Mouse (Mus musculus) liver, embryonic 16.5 days (tissue): ENCODE data around the gene Lrch3. TPM values are rescaled to one million over a fixed set of nuclear protein-coding genes. Genes with fewer than 3 reads are reported as not detected.
"Not testable (repeated sequence)": the region's sequence is repeated elsewhere in the genome, so short reads cannot be mapped to it uniquely, and the experiment has no call there.

Experiments used
- ATAC-seq: fragments of 200-750 bp; cut with Nextera tagmentation; 2 replicates; pipeline ENCODE4 v1.8.0; 2017; ENCODE audit warnings: low read depth, mild to moderate bottlenecking, moderate number of reproducible peaks, moderate library complexity
- H3K27ac ChIP-seq: fragments of 300-500 bp; sonication (generic); 2 replicates; pipeline ENCODE4 v1.5.1; 2014; ENCODE audit warnings: mild to moderate bottlenecking, low read length
- H3K27me3 ChIP-seq: fragments of 300-500 bp; sonication (generic); 2 replicates; pipeline ENCODE4 v1.6.1; 2014; ENCODE audit warnings: low read depth, low read length, mixed read lengths; ENCODE audit not compliant: control insufficient read depth, insufficient read depth
- H3K36me3 ChIP-seq: fragments of 300-500 bp; sonication (generic); 2 replicates; pipeline ENCODE4 v1.6.1; 2014; ENCODE audit warnings: mild to moderate bottlenecking; ENCODE audit not compliant: control insufficient read depth, insufficient read depth
- H3K4me1 ChIP-seq: fragments of 300-500 bp; sonication (generic); 2 replicates; pipeline ENCODE4 v1.6.1; 2014; ENCODE audit warnings: low read depth, low read length, mixed read lengths; ENCODE audit not compliant: control insufficient read depth
- H3K4me2 ChIP-seq: fragments of 300-500 bp; sonication (generic); 2 replicates; pipeline ENCODE4 v1.6.1; 2014; ENCODE audit warnings: low read depth, low read length, mixed read lengths
- H3K4me3 ChIP-seq: fragments of 300-500 bp; sonication (generic); 2 replicates; pipeline ENCODE4 v1.5.1; 2014; ENCODE audit warnings: low read depth, mild to moderate bottlenecking, low read length
- H3K9ac ChIP-seq: fragments of 300-500 bp; sonication (generic); 2 replicates; pipeline ENCODE4 v1.6.1; 2014; ENCODE audit warnings: low read depth, low read length
- H3K9me3 ChIP-seq: fragments of 300-500 bp; sonication (generic); replicated peaks from 2 replicates; pipeline ENCODE4 v1.6.1; 2016; ENCODE audit warnings: low read length; ENCODE audit not compliant: control insufficient read depth
- WGBS: fragments of 180-500 bp; shearing (Covaris S2); extraction: QIAGEN DNeasy Blood & Tissue Kit; methylation state at CpG from one replicate; pipeline ENCODE4 v1.1.7; 2014; ENCODE audit not compliant: insufficient replicate concordance; 5-methylcytosine and 5-hydroxymethylcytosine counted together
- polyA plus RNA-seq: library from polyadenylated mRNA; unstranded; fragments of >200 nt; fragmentation: Nextera tagmentation; extraction: Ambion mirVana; gene quantifications from 2 replicates; pipeline ENCODE4 v1.2.1, GENCODE M21; 2015

The Lrch3 gene
- polyA plus RNA-seq, 1 experiment from 2014 or later: 5.1 TPM

- no peak overlapping the region for H3K4me3 ChIP-seq
- H3K36me3 ChIP-seq: no peaks in the 10 kb centered on the region
- H3K9me3 ChIP-seq: no peaks in the 10 kb centered on the region
- H3K27ac ChIP-seq: no peak overlapping the region
- no peak for ATAC-seq
- no peak overlapping the region for H3K9ac ChIP-seq
- H3K4me2 ChIP-seq: no peak overlapping the region
- H3K4me1 ChIP-seq: peaks cover 3% of the 10 kb centered on the region; the same call in 1 of the 2 replicates
- no peaks in the 10 kb centered on the region for H3K27me3 ChIP-seq
- 44% methylated on average over 1 of the region's 1 CpGs for WGBS
Measured at GRCm38 (mm10) chr16:32935088-32935487, 21.2 kb downstream of the Lrch3 start.

- 81% methylated on average over 2 of the region's 2 CpGs for WGBS
- ATAC-seq: no peak
- Histone ChIP-seq H3K27ac (no peak overlapping the region), H3K27me3 (no peaks in the 10 kb centered on the region), H3K36me3 (no peaks in the 10 kb centered on the region), H3K9me3 (no peaks in the 10 kb centered on the region), H3K4me3 (no peak overlapping the region), H3K4me2 (no peak overlapping the region), H3K9ac (no peak overlapping the region), H3K4me1 (peaks cover 3% of the 10 kb centered on the region; the same call in 1 of the 2 replicates)
Measured at GRCm38 (mm10) chr16:32937358-32937757, 23.5 kb downstream of the Lrch3 start.

GRCm38 (mm10) chr16:32939301-32939700 is 25.4 kb downstream of the Lrch3 start:
- not testable (repeated sequence) for ATAC-seq, H3K27ac ChIP-seq, H3K9ac ChIP-seq, H3K4me3 ChIP-seq, H3K4me1 ChIP-seq, H3K9me3 ChIP-seq, H3K36me3 ChIP-seq, H3K4me2 ChIP-seq, H3K27me3 ChIP-seq
- 57% methylated on average over 3 of the region's 3 CpGs for WGBS

GRCm38 (mm10) chr16:32939716-32940115 is 25.8 kb downstream of the Lrch3 start:
- 80% methylated on average over 4 of the region's 4 CpGs for WGBS
- H3K27ac ChIP-seq, ATAC-seq, H3K4me1 ChIP-seq, H3K9ac ChIP-seq, H3K9me3 ChIP-seq, H3K4me3 ChIP-seq, H3K36me3 ChIP-seq, H3K27me3 ChIP-seq, H3K4me2 ChIP-seq: not testable (repeated sequence)

- H3K9me3 ChIP-seq, H3K27ac ChIP-seq, ATAC-seq, H3K9ac ChIP-seq, H3K36me3 ChIP-seq, H3K4me2 ChIP-seq, H3K27me3 ChIP-seq, H3K4me3 ChIP-seq, H3K4me1 ChIP-seq: not testable (repeated sequence)
- 40% methylated on average over 1 of the region's 2 CpGs for WGBS
Measured at GRCm38 (mm10) chr16:32941226-32941625, 27.3 kb downstream of the Lrch3 start.

- H3K27me3 ChIP-seq: no peaks in the 10 kb centered on the region
- H3K4me3 ChIP-seq: no peak overlapping the region
- H3K4me1 ChIP-seq: no peaks in the 10 kb centered on the region
- no peaks in the 10 kb centered on the region for H3K9me3 ChIP-seq
- H3K4me2 ChIP-seq: no peak overlapping the region
- no peak overlapping the region for H3K9ac ChIP-seq
- WGBS: 79% methylated on average over 5 of the region's 5 CpGs
- ATAC-seq: no peak
- H3K36me3 ChIP-seq: no peaks in the 10 kb centered on the region
- no peak overlapping the region for H3K27ac ChIP-seq
Measured at GRCm38 (mm10) chr16:32942694-32943093, 28.8 kb downstream of the Lrch3 start.

GRCm38 (mm10) chr16:32945379-32945778 is 31.5 kb downstream of the Lrch3 start:
- H3K4me1 ChIP-seq: no peaks in the 10 kb centered on the region
- no peak overlapping the region for H3K9ac ChIP-seq
- no peak for ATAC-seq
- WGBS: 86% methylated on average over 5 of the region's 5 CpGs
- no peak overlapping the region for H3K27ac ChIP-seq
- no peak overlapping the region for H3K4me2 ChIP-seq
- no peaks in the 10 kb centered on the region for H3K36me3 ChIP-seq
- no peak overlapping the region for H3K4me3 ChIP-seq
- H3K9me3 ChIP-seq: no peaks in the 10 kb centered on the region
- H3K27me3 ChIP-seq: no peaks in the 10 kb centered on the region

GRCm38 (mm10) chr16:32948016-32948415 is 34.1 kb downstream of the Lrch3 start:
- Histone ChIP-seq H3K4me2 (no peak overlapping the region), H3K4me1 (no peaks in the 10 kb centered on the region), H3K27me3 (no peaks in the 10 kb centered on the region), H3K27ac (no peak overlapping the region), H3K9me3 (no peaks in the 10 kb centered on the region), H3K36me3 (peaks cover 3% of the 10 kb centered on the region; the same call in 1 of the 2 replicates), H3K9ac (no peak overlapping the region), H3K4me3 (no peak overlapping the region)
- WGBS: 85% methylated on average over 7 of the region's 8 CpGs
- ATAC-seq: no peak

- H3K9me3 ChIP-seq: no peaks in the 10 kb centered on the region
- peaks cover 3% of the 10 kb centered on the region; the same call in 1 of the 2 replicates for H3K36me3 ChIP-seq
- no peaks in the 10 kb centered on the region for H3K27me3 ChIP-seq
- WGBS: 78% methylated on average over 5 of the region's 5 CpGs
- no peak overlapping the region for H3K27ac ChIP-seq
- H3K4me2 ChIP-seq: no peak overlapping the region
- no peak overlapping the region for H3K9ac ChIP-seq
- no peak overlapping the region for H3K4me3 ChIP-seq
- H3K4me1 ChIP-seq: no peaks in the 10 kb centered on the region
- no peak for ATAC-seq
Measured at GRCm38 (mm10) chr16:32948656-32949055, 34.8 kb downstream of the Lrch3 start.
